ENCODE assay signal across 9 mouse cellular contexts in the genomic region with DNA sequence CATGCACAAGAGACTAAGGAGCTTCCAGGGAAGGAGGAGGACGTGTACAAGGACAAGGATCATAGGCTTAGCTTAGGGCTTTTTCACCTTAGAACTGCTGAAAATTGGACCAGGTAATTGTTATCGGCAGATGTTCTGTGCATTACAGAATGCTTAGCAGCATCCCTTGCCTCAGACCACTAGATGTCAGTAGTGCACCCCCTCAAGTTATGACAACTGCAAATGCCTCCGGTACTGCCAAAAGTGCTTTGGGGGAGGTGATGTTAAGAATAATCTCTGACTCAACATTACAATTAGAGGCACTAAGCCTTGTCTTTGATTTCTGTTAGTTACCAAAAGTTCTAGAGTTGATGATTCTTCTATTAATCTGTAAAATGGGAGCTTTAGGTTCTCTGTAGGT. TPM values are rescaled to one million over a fixed set of nuclear protein-coding genes. Genes with fewer than 3 reads are reported as not detected.
DNase-seq lines count a peak whose midpoint lies in the region; ATAC-seq and TF ChIP-seq lines count a peak whose summit lies in the region.
"Had no signal": no experiment of that assay in that cellular context is flagged by ENCODE, and none has a peak within 500 bp of the region (broad histone marks: within the 10 kb centered on the region; RNA-seq: fewer than 3 reads in every experiment).

No protein-coding gene starts in this region.

- no peak for ATAC-seq in kidney, embryonic 14.5 days (ENCODE audit: low FRiP score, low TSS enrichment)
- ATAC-seq in embryonic facial prominence, embryonic 14.5 days (ENCODE audit: low read depth) = no peak
- no peak for ATAC-seq in kidney, embryonic 15.5 days (replicated peaks; ENCODE audit: low FRiP score)

- no peaks in the 10 kb centered on the region for H3K36me3 ChIP-seq in kidney, adult 2 months (ENCODE audit: control insufficient read depth, insufficient read depth, low read length)
- H3K36me3 ChIP-seq in kidney, embryonic 14.5 days (ENCODE audit: control insufficient read depth, insufficient read depth, low read length) = no peaks in the 10 kb centered on the region
- H3K36me3 ChIP-seq in embryonic facial prominence, embryonic 14.5 days (ENCODE audit: control insufficient read depth, insufficient read depth, low read length) = no peaks in the 10 kb centered on the region
- H3K36me3 ChIP-seq in kidney, embryonic 15.5 days = no peaks in the 10 kb centered on the region
- H3K36me3 ChIP-seq: neural tube, embryonic 13.5 days had no signal

- no peak overlapping the region for H3K27ac ChIP-seq in kidney, adult 2 months (ENCODE audit: insufficient read depth, low read depth, low read length)
- H3K27ac ChIP-seq in kidney, embryonic 14.5 days (ENCODE audit: low read depth, low read length) = no peak overlapping the region
- H3K27ac ChIP-seq in embryonic facial prominence, embryonic 14.5 days (replicated peaks; ENCODE audit: low read depth, low read length) = no peak overlapping the region
- H3K27ac ChIP-seq in kidney, embryonic 15.5 days = no peak overlapping the region
- H3K27ac ChIP-seq: neural tube, embryonic 13.5 days had no signal

- no peaks in the 10 kb centered on the region for H3K27me3 ChIP-seq in kidney, adult 2 months (replicated peaks; ENCODE audit: control insufficient read depth, insufficient read depth, low read length)
- no peaks in the 10 kb centered on the region for H3K27me3 ChIP-seq in kidney, embryonic 14.5 days (ENCODE audit: control insufficient read depth, insufficient read depth, low read length)
- no peaks in the 10 kb centered on the region for H3K27me3 ChIP-seq in embryonic facial prominence, embryonic 14.5 days (replicated peaks; ENCODE audit: control insufficient read depth, insufficient read depth, low read length)
- H3K27me3 ChIP-seq in kidney, embryonic 15.5 days = no peaks in the 10 kb centered on the region
- H3K27me3 ChIP-seq: neural tube, embryonic 13.5 days had no signal

- no peak overlapping the region for H3K4me3 ChIP-seq in kidney, adult 2 months (ENCODE audit: insufficient read depth, low read depth, low read length)
- no peak overlapping the region for H3K4me3 ChIP-seq in kidney, embryonic 14.5 days (ENCODE audit: low read length)
- no peak overlapping the region for H3K4me3 ChIP-seq in embryonic facial prominence, embryonic 14.5 days (ENCODE audit: low read depth, low read length)
- no peak overlapping the region for H3K4me3 ChIP-seq in kidney, embryonic 15.5 days (replicated peaks)
- H3K4me3 ChIP-seq: neural tube, embryonic 13.5 days had no signal

- no peak overlapping the region for H3K9ac ChIP-seq in kidney, embryonic 14.5 days (ENCODE audit: low read depth, low read length)
- H3K9ac ChIP-seq in embryonic facial prominence, embryonic 14.5 days (ENCODE audit: low read depth, low read length) = no peak overlapping the region
- H3K9ac ChIP-seq in kidney, embryonic 15.5 days = no peak overlapping the region
- H3K9ac ChIP-seq: neural tube, embryonic 13.5 days had no signal

- peak; percentile 0 for DNase-seq in kidney, adult 2 months
- peak; percentile 22 to 48 for DNase-seq in B cell, adult 2 months
- peak; percentile 54 for DNase-seq in R1 (ENCODE audit: low read depth, low spot score)
- DNase-seq in embryonic facial prominence, embryonic 14.5 days (ENCODE audit: low spot score) = peak; percentile 48
- DNase-seq in right cerebral cortex, postnatal 25 days = peak; percentile 3
- DNase-seq in urinary bladder, adult 2 months (ENCODE audit: low spot score) = no peak

- H3K4me1 ChIP-seq in kidney, adult 2 months (ENCODE audit: control insufficient read depth, insufficient read depth, low read length) = no peaks in the 10 kb centered on the region
- H3K4me1 ChIP-seq in kidney, embryonic 14.5 days (ENCODE audit: control insufficient read depth, insufficient read depth, low read length) = no peaks in the 10 kb centered on the region
- no peaks in the 10 kb centered on the region for H3K4me1 ChIP-seq in embryonic facial prominence, embryonic 14.5 days (ENCODE audit: control insufficient read depth, insufficient read depth, low read length)
- H3K4me1 ChIP-seq in kidney, embryonic 15.5 days = no peaks in the 10 kb centered on the region
- H3K4me1 ChIP-seq: neural tube, embryonic 13.5 days had no signal

- 0 out of 2 replicates have a peak, but pooled peaks have one; percentile 28 for TF ChIP-seq CTCF in kidney, adult 2 months (conservative IDR thresholded peaks at IDR 0.05; ENCODE audit: insufficient read depth, insufficient read length, low read depth, low read length)

- WGBS in kidney, adult 2 months = 21% methylated on average over 3 of the region's 3 CpGs
- 50% methylated on average over 3 of the region's 3 CpGs for WGBS in kidney, embryonic 14.5 days
- 34% methylated on average over 3 of the region's 3 CpGs for whole genome bisulfite sequencing in embryonic facial prominence, embryonic 14.5 days
- 44% methylated on average over 3 of the region's 3 CpGs for WGBS in kidney, embryonic 15.5 days

- H3K4me2 ChIP-seq in kidney, embryonic 14.5 days (replicated peaks; ENCODE audit: low read depth, low read length) = no peak overlapping the region
- no peak overlapping the region for H3K4me2 ChIP-seq in embryonic facial prominence, embryonic 14.5 days (ENCODE audit: low read depth, low read length)
- no peak overlapping the region for H3K4me2 ChIP-seq in kidney, embryonic 15.5 days
- H3K4me2 ChIP-seq: neural tube, embryonic 13.5 days had no signal

- H3K9me3 ChIP-seq in kidney, embryonic 14.5 days (ENCODE audit: control insufficient read depth, low read length) = no peaks in the 10 kb centered on the region
- H3K9me3 ChIP-seq in embryonic facial prominence, embryonic 14.5 days (ENCODE audit: control insufficient read depth, low read length) = no peaks in the 10 kb centered on the region
- no peaks in the 10 kb centered on the region for H3K9me3 ChIP-seq in kidney, embryonic 15.5 days (replicated peaks)
- H3K9me3 ChIP-seq: neural tube, embryonic 13.5 days had no signal

- TF ChIP-seq POLR2A in kidney, adult 2 months (IDR thresholded peaks at IDR 0.05; ENCODE audit: low read depth, low read length) = no peak

RNA-seq across cellular contexts. Expression of a gene that starts 56.2 kb away (rescaled TPM):
- polyA plus RNA-seq in kidney, adult 2 months (2012; rRNA removed) = not detected in 2 replicates
- 1.7 and 2.2 TPM in 2 replicates for polyA plus RNA-seq in kidney, embryonic 14.5 days (2014; fragmentation: Nextera tagmentation; extraction: Ambion mirVana)
- 0.53 and 0.83 TPM in 2 replicates for polyA plus RNA-seq in embryonic facial prominence, embryonic 14.5 days (2014; fragmentation: Nextera tagmentation; extraction: Ambion mirVana)
- polyA plus RNA-seq in urinary bladder, adult 2 months (2012; rRNA removed) = 0.31 and 0.34 TPM in 2 replicates
- 0.87 and 1.8 TPM in 2 replicates for polyA plus RNA-seq in kidney, embryonic 15.5 days (2015; fragmentation: Nextera tagmentation; extraction: Ambion mirVana)
